Comparison of ENCODE assay signal across 36 mouse cellular contexts in genomic region chr17:85606463-85606862, GRCm38 (mm10). TPM values are rescaled to one million over a fixed set of nuclear protein-coding genes. Genes with fewer than 3 reads are reported as not detected.
DNase-seq lines count a peak whose midpoint lies in the region; ATAC-seq and TF ChIP-seq lines count a peak whose summit lies in the region.
"Had no signal": no experiment of that assay in that cellular context is flagged by ENCODE, and none has a peak within 500 bp of the region (broad histone marks: within the 10 kb centered on the region; RNA-seq: fewer than 3 reads in every experiment).

No protein-coding gene starts in this region.

- ATAC-seq in forebrain, embryonic 16.5 days = peak; percentile 18; the same call in 1 of the 2 replicates
- ATAC-seq in forebrain, postnatal 0 days = no peak
- no peak for ATAC-seq in neural tube, embryonic 11.5 days (ENCODE audit: insufficient read depth, low FRiP score, low TSS enrichment)
- no peak for ATAC-seq in neural tube, embryonic 15.5 days (ENCODE audit: low FRiP score)
- ATAC-seq in limb, embryonic 11.5 days (ENCODE audit: insufficient number of reproducible peaks, low FRiP score, low TSS enrichment, low read depth) = no peak
- ATAC-seq: inflammation-experienced regulatory T-cells, adult 6 months had no signal

- DNase-seq in forebrain, postnatal 0 days = no peak
- peak; percentile 6 for DNase-seq in neural tube, embryonic 11.5 days (ENCODE audit: low spot score)
- peak; percentile 40 for DNase-seq in limb, embryonic 11.5 days (ENCODE audit: low spot score)
- peak; percentile 92 for DNase-seq in retina, postnatal 1 day
- DNase-seq in cerebellum, adult 11-12 months = no peak
- no peak for DNase-seq in left cerebral cortex, adult 2 months (ENCODE audit: extremely low spot score in 1 of 2, low spot score in 2 of 2)
- DNase-seq: adrenal gland, adult 8-10 months; B cell, adult 2 months; cerebellum, adult 9-11 months; embryo, embryonic 11 days; gastrocnemius, postnatal 25 days; heart, adult 11 months; kidney, adult 11 months; kidney, postnatal 14 days; layer of hippocampus, adult 9-11 months; lung, adult 2 months; lung, postnatal 10 days; right cerebral cortex, postnatal 25 days; thymus, postnatal 14 days had no signal

- intact Hi-C loops in left cerebral cortex, adult 2 months (cut with DNase I) = loop anchor here (5.0 kb wide), 1 partner anchor 119 kb away; no protein-coding TSS in a partner anchor

- no peak for TF ChIP-seq CTCF in forebrain, postnatal 0 days (IDR thresholded peaks at IDR 0.05; ENCODE audit: low read depth)
- no peak for TF ChIP-seq CTCF in left cerebral cortex, adult 2 months (IDR thresholded peaks at IDR 0.05)

- H3K4me1 ChIP-seq in forebrain, embryonic 16.5 days (replicated peaks; ENCODE audit: control insufficient read depth, insufficient read depth, low read length) = peaks cover 15% of the 10 kb centered on the region
- no peaks in the 10 kb centered on the region; the same call in 1 of the 2 replicates for H3K4me1 ChIP-seq in forebrain, postnatal 0 days (ENCODE audit: insufficient read depth)
- H3K4me1 ChIP-seq in neural tube, embryonic 11.5 days (ENCODE audit: control insufficient read depth, insufficient read depth, low read length) = no peaks in the 10 kb centered on the region
- H3K4me1 ChIP-seq in neural tube, embryonic 15.5 days = peaks cover 5% of the 10 kb centered on the region; the same call in 1 of the 2 replicates
- H3K4me1 ChIP-seq in limb, embryonic 11.5 days (ENCODE audit: control insufficient read depth, insufficient read depth, low read length) = peaks cover 5% of the 10 kb centered on the region; the same call in 1 of the 2 replicates
- H3K4me1 ChIP-seq: hindbrain, embryonic 15.5 days had no signal

- no peak overlapping the region for H3K27ac ChIP-seq in forebrain, embryonic 16.5 days (ENCODE audit: low read length)
- H3K27ac ChIP-seq in forebrain, postnatal 0 days (ENCODE audit: low read depth, low read length) = no peak overlapping the region
- H3K27ac ChIP-seq in neural tube, embryonic 11.5 days (ENCODE audit: low read depth, low read length) = no peak overlapping the region
- no peak overlapping the region for H3K27ac ChIP-seq in neural tube, embryonic 15.5 days (replicated peaks)
- no peak overlapping the region for H3K27ac ChIP-seq in limb, embryonic 11.5 days (replicated peaks; ENCODE audit: low read depth, low read length)
- no peak overlapping the region for H3K27ac ChIP-seq in left cerebral cortex, adult 2 months
- H3K27ac ChIP-seq: heart, embryonic 10.5 days; heart, embryonic 15.5 days; hindbrain, embryonic 15.5 days; limb, embryonic 15.5 days; liver, embryonic 14.5 days; macrophage; stomach, embryonic 15.5 days had no signal

- no peak overlapping the region for H3K4me3 ChIP-seq in forebrain, embryonic 16.5 days (replicated peaks; ENCODE audit: low read length)
- H3K4me3 ChIP-seq in forebrain, postnatal 0 days (ENCODE audit: low read depth, low read length) = no peak overlapping the region
- no peak overlapping the region for H3K4me3 ChIP-seq in neural tube, embryonic 11.5 days (ENCODE audit: low read depth, low read length)
- H3K4me3 ChIP-seq in neural tube, embryonic 15.5 days (replicated peaks) = no peak overlapping the region
- H3K4me3 ChIP-seq in limb, embryonic 11.5 days (ENCODE audit: low read depth, low read length) = no peak overlapping the region
- H3K4me3 ChIP-seq in left cerebral cortex, adult 2 months = no peak overlapping the region
- H3K4me3 ChIP-seq: erythroblast, embryonic 14.5 days; heart, embryonic 10.5 days; heart, embryonic 15.5 days; hindbrain, embryonic 15.5 days; limb, embryonic 15.5 days; stomach, embryonic 15.5 days had no signal

- H3K4me2 ChIP-seq in forebrain, embryonic 16.5 days (ENCODE audit: low read length) = no peak overlapping the region
- no peak overlapping the region for H3K4me2 ChIP-seq in forebrain, postnatal 0 days (ENCODE audit: low read depth)
- no peak overlapping the region for H3K4me2 ChIP-seq in neural tube, embryonic 11.5 days (ENCODE audit: low read depth)
- no peak overlapping the region for H3K4me2 ChIP-seq in neural tube, embryonic 15.5 days
- no peak overlapping the region for H3K4me2 ChIP-seq in limb, embryonic 11.5 days (ENCODE audit: low read depth, severe bottlenecking)
- H3K4me2 ChIP-seq: heart, embryonic 15.5 days; hindbrain, embryonic 15.5 days; limb, embryonic 15.5 days; stomach, embryonic 15.5 days had no signal

- no peak overlapping the region for H3K9ac ChIP-seq in forebrain, embryonic 16.5 days (replicated peaks; ENCODE audit: low read depth, low read length)
- H3K9ac ChIP-seq in forebrain, postnatal 0 days = no peak overlapping the region
- no peak overlapping the region for H3K9ac ChIP-seq in neural tube, embryonic 11.5 days (ENCODE audit: low read length)
- H3K9ac ChIP-seq in neural tube, embryonic 15.5 days (replicated peaks) = no peak overlapping the region
- no peak overlapping the region for H3K9ac ChIP-seq in limb, embryonic 11.5 days (ENCODE audit: low read length)
- H3K9ac ChIP-seq: heart, embryonic 15.5 days; hindbrain, embryonic 15.5 days; limb, embryonic 15.5 days; liver, embryonic 14.5 days; stomach, embryonic 15.5 days had no signal

- no peaks in the 10 kb centered on the region for H3K36me3 ChIP-seq in forebrain, embryonic 16.5 days (ENCODE audit: control insufficient read depth, insufficient read depth)
- H3K36me3 ChIP-seq in forebrain, postnatal 0 days (ENCODE audit: insufficient read depth) = no peaks in the 10 kb centered on the region
- no peaks in the 10 kb centered on the region for H3K36me3 ChIP-seq in neural tube, embryonic 11.5 days (ENCODE audit: control insufficient read depth, insufficient read depth, low read length)
- no peaks in the 10 kb centered on the region for H3K36me3 ChIP-seq in neural tube, embryonic 15.5 days
- H3K36me3 ChIP-seq in limb, embryonic 11.5 days (ENCODE audit: control insufficient read depth, insufficient read depth, low read length) = no peaks in the 10 kb centered on the region
- H3K36me3 ChIP-seq: heart, embryonic 10.5 days; heart, embryonic 15.5 days; hindbrain, embryonic 15.5 days; limb, embryonic 15.5 days; stomach, embryonic 15.5 days had no signal

- 15% methylated on average over 3 of the region's 3 CpGs for WGBS in forebrain, embryonic 16.5 days
- 27% methylated on average over 3 of the region's 3 CpGs for WGBS in forebrain, postnatal 0 days
- WGBS in neural tube, embryonic 11.5 days = 1% methylated on average over 3 of the region's 3 CpGs
- 5% methylated on average over 3 of the region's 3 CpGs for WGBS in neural tube, embryonic 15.5 days
- 3% methylated on average over 3 of the region's 3 CpGs for WGBS in limb, embryonic 11.5 days

- H3K27me3 ChIP-seq in forebrain, embryonic 16.5 days (replicated peaks; ENCODE audit: control insufficient read depth, insufficient read depth, low read length) = peaks cover 63% of the 10 kb centered on the region
- H3K27me3 ChIP-seq in forebrain, postnatal 0 days (ENCODE audit: insufficient read depth, low read length) = peaks cover 62% of the 10 kb centered on the region
- H3K27me3 ChIP-seq in neural tube, embryonic 11.5 days (ENCODE audit: control insufficient read depth, insufficient read depth, low read length) = peaks cover 79% of the 10 kb centered on the region
- peaks cover 85% of the 10 kb centered on the region for H3K27me3 ChIP-seq in neural tube, embryonic 15.5 days (replicated peaks)
- peaks cover 74% of the 10 kb centered on the region for H3K27me3 ChIP-seq in limb, embryonic 11.5 days (ENCODE audit: control insufficient read depth, insufficient read depth, low read length)

- no peaks in the 10 kb centered on the region for H3K9me3 ChIP-seq in forebrain, embryonic 16.5 days (ENCODE audit: control insufficient read depth, low read length)
- no peaks in the 10 kb centered on the region for H3K9me3 ChIP-seq in forebrain, postnatal 0 days (ENCODE audit: low read length)
- no peaks in the 10 kb centered on the region for H3K9me3 ChIP-seq in neural tube, embryonic 11.5 days (ENCODE audit: control insufficient read depth, low read length)
- H3K9me3 ChIP-seq in neural tube, embryonic 15.5 days (replicated peaks) = no peaks in the 10 kb centered on the region
- no peaks in the 10 kb centered on the region for H3K9me3 ChIP-seq in limb, embryonic 11.5 days (ENCODE audit: control insufficient read depth, low read length)
- H3K9me3 ChIP-seq: heart, embryonic 10.5 days; heart, embryonic 15.5 days; hindbrain, embryonic 15.5 days; limb, embryonic 15.5 days; stomach, embryonic 15.5 days had no signal

RNA-seq across cellular contexts. Expression of gene Six3, which starts 6.9 kb away (rescaled TPM):
- 15.6 and 17.6 TPM in 2 replicates for polyA plus RNA-seq in forebrain, embryonic 16.5 days (2015; fragmentation: Nextera tagmentation; extraction: Ambion mirVana)
- 3.5 and 12.0 TPM in 2 replicates for total RNA-seq in forebrain, postnatal 0 days (2014; rRNA removed)
- polyA plus RNA-seq in forebrain, postnatal 0 days (2015; fragmentation: Nextera tagmentation; extraction: Ambion mirVana) = 9.5 and 16.6 TPM in 2 replicates
- 0.13 and 0.19 TPM in 2 replicates for polyA plus RNA-seq in neural tube, embryonic 11.5 days (2014; fragmentation: Nextera tagmentation; extraction: Ambion mirVana)
- not detected in 2 replicates for polyA plus RNA-seq in neural tube, embryonic 15.5 days (2015; fragmentation: Nextera tagmentation; extraction: Ambion mirVana)
- not detected in 2 replicates for polyA plus RNA-seq in limb, embryonic 11.5 days (2014; fragmentation: Nextera tagmentation; extraction: Ambion mirVana)
- 1 to 10 TPM; 2.0 to 3.6 TPM for total RNA-seq in left cerebral cortex, adult 2 months (2021)
- total RNA-seq: adrenal gland, adult 8-10 months; adrenal gland, postnatal 4 days; gastrocnemius, adult 18-20 months; gastrocnemius, postnatal 25 days; heart, postnatal 25 days; megakaryocyte-erythroid progenitor cell, adult 5-6 weeks had no signal
- polyA plus RNA-seq: erythroblast, embryonic 14.5 days; heart, embryonic 15.5 days; kidney, embryonic 14.5 days; limb, embryonic 15.5 days; lung, adult 2 months; macrophage; stomach, embryonic 15.5 days; urinary bladder, adult 2 months had no signal

Comparison
In these comparisons a context has a peak if more than half of its experiments do, and no peak if none do; other contexts are left out.
1. DNase-seq: peak in neural tube, embryonic 11.5 days (single experiment), limb, embryonic 11.5 days (single experiment) and retina, postnatal 1 day (single experiment); none in forebrain, postnatal 0 days (single experiment), cerebellum, adult 11-12 months (single experiment) and left cerebral cortex, adult 2 months (0 of 2).